Mouse (Mus musculus): Measurements from ENCODE around the gene Olfr622.

Olfr622 gene

GRCm38 (mm10) chr7:103642602-103643001 is at the start of gene Olfr622:
TSS of gene Olfr622 (minus strand) at chr7:103642702.
- DNase-seq (ENCODE audit: low spot score): no peak

- DNase-seq (ENCODE audit: low spot score): no peak
Observed at GRCm38 (mm10) chr7:103682420-103682819, 39.9 kb upstream of the Olfr622 start, which contains the start of gene Olfr625-ps1. TSS of gene Olfr625-ps1 (plus strand) at chr7:103682720.

GRCm38 (mm10) chr7:103671091-103671490 is 28.6 kb upstream of the Olfr622 start, which contains the start of gene Olfr624:
TSS of gene Olfr624 (minus strand) at chr7:103671191.
- DNase-seq (ENCODE audit: low spot score): no peak

GRCm38 (mm10) chr7:103663598-103663997 is 21.1 kb upstream of the Olfr622 start, which contains the start of gene Olfr623:
TSS of gene Olfr623 (minus strand) at chr7:103663698.
- no peak for DNase-seq (ENCODE audit: low spot score)

GRCm38 (mm10) chr7:103644070-103644469 is 1.6 kb upstream of the Olfr622 start:
- no peak for DNase-seq (ENCODE audit: low spot score)

GRCm38 (mm10) chr7:103636795-103637194 is 5.7 kb downstream of the Olfr622 start:
- no peak for DNase-seq (ENCODE audit: low spot score)

GRCm38 (mm10) chr7:103612434-103612833 is 30.1 kb downstream of the Olfr622 start, which contains the start of gene Olfr620:
TSS of gene Olfr620 (minus strand) at chr7:103612534.
- no peak for DNase-seq (ENCODE audit: low spot score)

GRCm38 (mm10) chr7:103607425-103607824 is 35.1 kb downstream of the Olfr622 start:
- DNase-seq (ENCODE audit: low spot score): no peak

- DNase-seq (ENCODE audit: low spot score): no peak
Observed at GRCm38 (mm10) chr7:103600275-103600674, 42.2 kb downstream of the Olfr622 start, which contains the start of gene Olfr619. TSS of gene Olfr619 (plus strand) at chr7:103600575.

GRCm38 (mm10) chr7:103589803-103590202 is 52.7 kb downstream of the Olfr622 start, which contains the start of gene Olfr618:
TSS of gene Olfr618 (plus strand) at chr7:103590103.
- no peak for DNase-seq (ENCODE audit: low spot score)
